Mouse (Mus musculus) lung, postnatal 36 days (tissue): Measurements from ENCODE around the gene Abo.
"Not testable (repeated sequence)": the region's sequence is repeated elsewhere in the genome, so short reads cannot be mapped to it uniquely, and the experiment has no call there.

Experiments
- DNase-seq: peaks from one replicate; pipeline ENCODE4 v3.0.0; 2022; ENCODE audit warnings: mixed read lengths

Gene Abo

GRCm38 (mm10) chr2:26864879-26865278, at the start of gene Abo:
Gene Abo (minus strand): TSS chr2:26864979.
- no peak for DNase-seq

DNA sequence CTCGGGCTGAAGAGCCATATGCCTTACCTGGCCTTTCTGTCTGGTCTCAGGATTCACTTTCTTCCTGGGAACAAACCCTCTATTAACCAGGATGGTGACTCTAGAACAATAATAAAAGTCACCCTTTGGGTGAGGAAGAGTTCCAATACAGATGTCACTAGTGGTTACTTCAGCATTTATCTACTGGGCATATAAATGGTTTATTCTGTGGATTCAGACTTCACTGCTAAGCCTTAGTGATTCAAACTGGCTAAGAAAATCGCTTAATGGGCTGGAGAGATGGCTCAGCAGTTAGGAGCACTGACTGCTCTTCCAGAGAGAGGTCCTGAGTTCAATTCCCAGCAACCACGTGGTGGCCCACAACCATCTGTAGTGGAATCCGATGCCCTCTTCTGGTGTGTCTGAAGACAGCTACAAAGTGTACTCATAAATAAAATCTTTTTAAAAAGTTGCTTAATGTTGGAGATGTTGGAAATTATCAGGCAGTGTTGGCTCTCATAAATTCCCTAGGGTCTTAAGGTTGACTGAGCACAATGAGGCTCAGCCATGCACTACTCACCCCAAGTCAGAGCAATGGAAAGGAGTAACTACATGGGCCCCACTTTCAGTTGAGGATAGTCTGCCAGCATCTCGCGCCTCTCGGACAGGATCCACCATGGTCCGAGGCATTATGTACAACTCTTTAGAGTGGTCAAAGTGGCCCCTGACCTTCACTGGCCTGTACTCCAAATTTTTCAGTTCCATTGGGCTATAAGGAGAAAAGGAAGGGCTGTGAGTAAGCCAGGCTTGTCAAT, 49.6 kb upstream of the Abo start:
- no peak for DNase-seq

- no peak for DNase-seq
Measured at GRCm38 (mm10) chr2:26913416-26914147, 48.8 kb upstream of the Abo start.

DNA sequence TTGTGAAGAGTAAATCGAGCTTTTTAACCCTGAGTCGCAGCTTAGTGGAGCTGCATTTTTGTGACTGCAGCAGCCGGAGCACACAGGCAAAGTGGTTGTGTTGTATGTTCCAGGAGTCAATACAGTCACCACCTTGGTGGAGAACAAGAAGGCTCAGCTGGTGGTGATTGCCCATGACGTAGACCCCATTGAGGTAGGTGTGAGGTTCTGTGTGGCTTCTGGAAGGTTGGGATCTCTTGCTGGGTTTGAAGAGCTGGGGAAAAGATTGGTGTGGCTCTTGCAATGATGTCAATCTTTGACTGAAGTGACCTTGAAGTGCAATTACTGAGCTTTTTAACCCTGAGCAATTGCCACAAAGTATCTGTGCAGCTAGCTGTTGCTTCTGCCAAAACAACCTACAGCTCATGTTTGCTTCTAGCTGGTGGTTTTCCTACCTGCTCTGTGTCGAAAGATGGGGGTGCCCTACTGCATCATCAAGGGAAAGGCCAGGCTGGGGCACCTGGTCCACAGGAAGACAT, 47.5 kb upstream of the Abo start:
- no peak for DNase-seq

GRCm38 (mm10) chr2:26910994-26911765, 46.4 kb upstream of the Abo start:
- peak; percentile 53 for DNase-seq

GRCm38 (mm10) chr2:26910124-26910993, 45.6 kb upstream of the Abo start, which contains the start of the genes Med22 and Rpl7a:
Gene Med22 (minus strand): TSS chr2:26910677.
Gene Rpl7a (plus strand): TSS chr2:26910764.
- peak; percentile 100 for DNase-seq

DNA sequence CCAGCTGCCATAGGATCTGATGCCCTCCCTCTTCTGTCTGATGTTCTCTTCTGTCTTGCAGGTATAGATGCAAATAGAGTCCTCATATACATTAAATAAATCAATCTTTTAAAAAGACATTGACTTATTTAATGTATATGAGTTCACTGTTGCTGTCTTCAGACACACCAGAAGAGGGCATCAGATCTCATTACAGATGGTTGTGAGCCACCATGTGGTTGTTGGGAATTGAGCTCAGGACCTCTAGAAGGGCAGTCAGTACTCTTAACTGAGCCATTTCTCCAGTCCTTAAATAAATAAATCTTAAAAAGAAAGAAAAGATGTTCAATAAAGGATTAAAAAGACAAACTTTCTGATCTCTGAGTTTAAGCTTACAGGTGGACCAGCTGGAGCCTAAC, 44.6 kb upstream of the Abo start:
- no peak for DNase-seq

DNA sequence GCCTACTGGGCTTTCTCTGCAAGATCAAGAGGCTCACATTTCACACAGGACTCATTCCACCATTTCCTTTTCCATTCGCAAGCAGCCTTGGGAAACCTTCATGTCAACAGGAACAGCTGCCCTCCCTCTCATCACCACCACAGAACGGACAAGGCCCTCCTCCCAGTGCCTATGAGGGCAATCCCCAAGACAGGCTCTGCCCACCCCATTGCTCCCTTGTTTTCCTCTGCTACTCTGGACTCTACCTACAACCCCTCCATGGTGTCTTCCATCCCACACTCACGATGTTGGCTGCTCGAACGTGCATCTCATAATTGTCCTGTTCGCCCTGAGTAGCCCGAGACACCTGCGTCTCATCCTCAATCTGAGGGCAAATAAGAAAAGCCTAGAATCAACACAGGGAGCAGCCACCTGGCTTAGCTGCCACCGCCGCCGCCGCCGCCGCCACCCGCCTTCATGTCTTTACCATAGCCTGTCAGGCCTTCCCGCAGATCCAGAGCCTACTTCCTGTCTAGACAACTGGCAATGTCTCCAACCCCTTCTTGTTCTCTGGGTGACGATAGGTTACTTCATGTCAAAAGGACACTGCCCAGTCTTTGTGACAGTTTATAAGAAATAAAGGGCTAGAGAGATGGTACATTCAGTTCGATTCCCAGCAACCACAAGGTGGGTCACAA, 44.1 kb upstream of the Abo start:
- no peak for DNase-seq

DNA sequence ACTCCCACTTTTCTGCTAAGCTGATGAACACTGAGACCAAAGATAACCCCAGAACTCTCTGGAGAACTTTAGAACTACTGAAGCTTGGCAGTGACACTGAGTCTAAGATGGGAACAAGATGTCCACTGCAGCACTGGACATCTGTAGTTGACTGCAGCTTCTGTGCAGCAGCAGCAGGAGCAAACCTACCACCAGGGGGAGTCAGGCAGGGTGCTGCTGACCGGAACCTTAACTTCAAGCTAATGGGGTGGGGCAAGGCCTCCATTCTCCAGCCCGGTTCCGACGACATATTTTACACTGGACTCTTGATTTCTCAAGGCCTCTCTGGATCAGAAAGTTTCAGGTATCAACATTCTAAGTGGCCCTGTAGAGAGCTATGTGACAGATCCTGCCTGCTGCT, 42.3 kb upstream of the Abo start:
- peak; percentile 63 for DNase-seq

DNA sequence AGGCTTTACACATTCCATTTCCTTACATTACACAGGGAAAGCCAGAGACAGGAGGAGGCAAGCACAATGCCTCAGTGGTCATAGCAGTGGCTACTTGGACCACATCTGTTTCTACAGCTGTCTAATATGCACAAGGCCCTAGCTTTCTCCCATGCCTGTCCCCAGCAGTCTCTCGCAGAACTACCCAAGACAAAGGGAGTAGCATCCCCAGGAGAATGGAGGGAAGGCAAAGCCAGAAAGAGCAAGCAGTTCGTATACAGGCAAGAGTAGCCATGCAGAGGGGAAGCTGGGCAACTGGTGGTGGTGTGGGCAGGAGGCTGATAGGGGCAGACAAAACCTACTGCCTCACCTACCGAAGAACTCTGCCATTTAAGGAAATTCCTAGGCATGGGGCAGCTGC, 41.7 kb upstream of the Abo start:
- no peak for DNase-seq

GRCm38 (mm10) chr2:26905936-26906335, 41.2 kb upstream of the Abo start:
- no peak for DNase-seq

DNA sequence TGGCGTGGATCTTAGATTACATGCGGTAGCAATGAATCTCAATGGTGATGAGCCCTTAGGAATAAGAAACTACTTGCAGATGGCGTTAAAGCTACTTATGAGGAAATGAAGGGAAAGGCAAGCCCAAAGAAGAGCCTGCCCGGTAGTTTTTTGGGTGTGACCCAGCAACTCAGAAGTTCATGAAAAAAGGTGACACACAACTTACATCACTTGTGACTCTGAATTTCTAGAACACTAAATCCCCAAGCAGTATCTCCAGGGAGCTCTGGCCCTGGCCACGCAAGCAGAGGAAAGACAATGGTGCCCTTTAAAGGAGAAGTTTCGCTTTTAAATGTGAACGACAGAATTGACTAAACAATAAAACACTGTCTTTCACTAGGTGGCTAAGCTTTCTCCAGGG, 38.5 kb upstream of the Abo start:
- no peak for DNase-seq

- peak; percentile 98 for DNase-seq
Measured at GRCm38 (mm10) chr2:26902467-26903220, 37.9 kb upstream of the Abo start, which contains the start of gene Surf6. Gene Surf6 (minus strand): TSS chr2:26902879.

GRCm38 (mm10) chr2:26901834-26902400, 37.1 kb upstream of the Abo start:
- DNase-seq: no peak

DNA sequence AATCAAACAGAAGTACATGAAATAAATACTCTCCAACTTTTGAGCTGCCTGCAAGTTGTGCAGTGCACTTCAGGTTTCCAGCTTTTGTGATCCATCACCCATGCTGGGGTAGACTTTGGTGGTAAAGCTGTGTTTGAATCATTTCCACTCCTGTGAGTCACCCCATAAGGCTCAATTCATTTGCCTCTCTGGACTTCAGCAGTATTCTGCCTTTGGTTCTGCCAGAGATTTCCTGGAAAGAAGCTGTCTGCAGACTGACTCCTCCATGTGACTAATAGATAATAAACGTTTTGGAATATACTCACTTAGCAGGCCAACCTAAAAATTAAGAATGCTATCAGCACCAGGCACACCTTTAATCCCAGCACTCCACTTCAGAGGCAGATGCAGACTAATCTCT, 36.0 kb upstream of the Abo start:
- DNase-seq: no peak

DNA sequence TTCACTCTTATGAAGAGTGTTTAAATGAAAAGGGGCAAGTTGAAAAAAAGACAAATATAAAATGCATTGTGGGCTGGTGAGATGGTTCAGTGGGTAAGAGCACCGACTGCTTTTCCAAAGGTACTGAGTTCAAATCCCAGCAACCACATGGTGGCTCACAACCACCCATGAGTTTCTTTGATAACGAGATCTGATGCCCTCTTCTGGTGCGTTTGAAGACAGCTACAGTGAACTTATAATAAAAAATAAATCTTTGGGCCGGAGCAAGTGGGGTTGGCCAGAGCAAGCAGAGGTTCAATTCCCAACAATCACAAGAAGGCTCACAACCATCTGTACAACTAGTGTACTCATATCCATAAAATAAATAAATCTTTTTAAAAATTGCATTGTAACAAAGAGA, 31.1 kb upstream of the Abo start:
- no peak for DNase-seq

DNA sequence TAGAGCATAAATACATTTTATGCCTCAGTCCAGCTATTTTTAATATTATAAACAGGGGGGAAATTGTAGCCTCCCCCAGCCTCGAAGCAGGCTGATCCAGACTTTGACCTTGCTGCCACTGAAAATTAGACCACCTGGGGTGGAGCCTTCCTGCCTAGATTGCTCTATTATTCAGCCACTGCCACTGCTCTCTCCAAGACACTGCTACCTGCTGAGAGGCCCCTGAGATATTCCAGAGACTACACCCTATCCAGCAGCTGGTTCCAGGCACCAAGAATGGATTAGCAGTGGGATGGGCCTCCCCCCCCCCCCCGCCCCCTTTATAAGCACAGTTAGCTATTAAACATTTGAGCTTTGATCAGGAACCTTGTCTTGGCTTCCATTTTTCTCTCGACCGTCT, 21.4 kb upstream of the Abo start:
- not testable (repeated sequence) for DNase-seq

GRCm38 (mm10) chr2:26885541-26885940, 20.8 kb upstream of the Abo start:
- DNase-seq: not testable (repeated sequence)

GRCm38 (mm10) chr2:26878571-26878970, 13.8 kb upstream of the Abo start:
- no peak for DNase-seq

- DNase-seq: no peak
Measured at GRCm38 (mm10) chr2:26870666-26871065, 5.9 kb upstream of the Abo start.
